Mouse (Mus musculus): ENCODE data around the gene Phldb2.

Gene Phldb2

GRCm38 (mm10) chr16:45791286-45791685 lies 162.1 kb downstream of the Phldb2 start:
- no peak for DNase-seq (ENCODE audit: low spot score)

DNA sequence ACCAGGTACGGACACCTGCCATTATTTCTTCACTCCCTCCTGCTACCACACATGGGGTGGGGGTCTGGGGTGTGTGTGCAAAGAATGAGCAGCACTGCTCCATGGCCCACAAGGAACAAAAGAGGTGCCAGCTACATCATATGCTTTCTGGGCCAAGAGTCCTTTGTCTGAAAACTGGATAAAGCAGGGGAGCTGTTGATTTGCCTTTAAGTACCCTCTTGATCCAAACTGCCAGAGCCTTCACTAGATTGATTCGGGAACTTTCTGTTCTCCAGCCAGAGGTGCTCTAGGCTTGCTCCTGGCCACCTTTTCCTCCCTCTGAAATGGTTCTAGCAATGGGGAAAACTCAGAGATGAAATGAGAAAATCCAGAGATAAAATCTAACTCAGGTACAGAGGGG lies 164.1 kb downstream of the Phldb2 start:
- DNase-seq (ENCODE audit: low spot score), result no peak

- DNase-seq (ENCODE audit: low spot score), result no peak
These were observed 165.7 kb downstream of the Phldb2 start for GRCm38 (mm10) chr16:45787650-45788049.

DNA sequence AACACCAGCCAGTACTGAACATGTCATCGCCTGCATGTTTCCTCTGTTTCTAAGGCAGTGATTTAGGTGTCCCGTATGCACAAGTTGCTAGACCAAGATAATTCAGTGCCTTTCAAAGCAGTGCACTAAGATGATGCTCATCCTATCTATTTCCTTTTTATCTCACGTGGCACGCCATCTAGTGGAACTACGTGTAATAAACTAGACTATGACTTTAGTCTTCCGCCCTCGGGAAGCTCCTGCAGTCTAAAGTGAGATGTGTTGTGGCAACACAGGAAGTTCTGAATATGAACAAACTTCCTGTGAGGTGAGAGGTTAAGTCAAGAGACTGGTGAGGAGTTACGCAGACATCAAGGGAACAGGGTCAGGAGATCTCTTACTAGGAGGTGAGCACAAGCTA lies 166.8 kb downstream of the Phldb2 start:
- DNase-seq (ENCODE audit: low spot score), result peak; percentile 43

DNA sequence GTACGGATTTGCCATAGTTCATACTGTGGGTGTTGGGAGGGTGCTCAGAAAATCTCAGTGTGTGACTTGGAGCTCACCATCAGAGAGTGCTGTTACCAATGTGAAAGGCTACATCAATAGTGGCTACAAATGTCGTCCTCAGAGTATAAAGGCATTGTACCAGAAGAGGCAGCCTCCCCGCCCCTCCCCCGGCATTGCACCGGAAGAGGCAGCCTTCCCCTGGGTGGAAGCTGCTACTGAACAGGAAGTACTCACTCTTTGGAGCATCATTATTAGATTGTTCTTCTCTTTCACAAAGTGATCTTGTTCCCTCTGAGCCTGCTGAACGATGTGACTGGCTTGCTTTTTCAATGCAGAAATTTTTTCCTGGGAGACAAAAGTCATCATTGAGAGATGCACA lies 173.4 kb downstream of the Phldb2 start:
- no peak for DNase-seq (ENCODE audit: low spot score)

GRCm38 (mm10) chr16:45774813-45775212 lies 178.6 kb downstream of the Phldb2 start:
- DNase-seq (ENCODE audit: low spot score), result no peak

- no peak for DNase-seq (ENCODE audit: low spot score)
These were observed 182.5 kb downstream of the Phldb2 start for GRCm38 (mm10) chr16:45770914-45771313.

- DNase-seq (ENCODE audit: low spot score), result no peak
These were observed 185.4 kb downstream of the Phldb2 start for GRCm38 (mm10) chr16:45767853-45768640.

DNA sequence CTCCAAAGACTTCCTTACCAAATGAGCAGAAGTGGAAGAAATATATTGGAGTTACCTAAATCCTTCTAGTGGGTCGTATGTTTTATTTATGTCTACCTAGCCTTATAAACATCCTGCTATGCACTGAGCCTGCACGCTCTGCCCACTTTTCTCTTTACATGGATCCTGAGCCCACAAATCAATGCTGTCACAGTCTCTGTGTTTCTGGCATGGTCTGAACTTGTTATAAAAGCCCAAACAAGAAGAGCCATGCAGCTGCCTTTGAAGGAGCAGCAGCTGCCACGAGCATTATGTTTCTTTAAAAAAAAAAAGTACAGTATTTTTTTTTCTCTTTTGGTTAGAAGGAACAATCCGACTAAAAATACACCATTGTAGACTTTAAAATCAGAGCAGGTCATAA lies 186.0 kb downstream of the Phldb2 start:
- DNase-seq (ENCODE audit: low spot score), result no peak

- no peak for DNase-seq (ENCODE audit: low spot score)
These were observed 187.4 kb downstream of the Phldb2 start for GRCm38 (mm10) chr16:45765801-45766494.

GRCm38 (mm10) chr16:45765102-45765501 lies 188.3 kb downstream of the Phldb2 start:
- DNase-seq (ENCODE audit: low spot score), result no peak

- DNase-seq (ENCODE audit: low spot score), result no peak
These were observed 190.4 kb downstream of the Phldb2 start for GRCm38 (mm10) chr16:45762859-45763505.

- no peak for DNase-seq (ENCODE audit: low spot score)
These were observed 192.0 kb downstream of the Phldb2 start for GRCm38 (mm10) chr16:45761425-45761824.

DNA sequence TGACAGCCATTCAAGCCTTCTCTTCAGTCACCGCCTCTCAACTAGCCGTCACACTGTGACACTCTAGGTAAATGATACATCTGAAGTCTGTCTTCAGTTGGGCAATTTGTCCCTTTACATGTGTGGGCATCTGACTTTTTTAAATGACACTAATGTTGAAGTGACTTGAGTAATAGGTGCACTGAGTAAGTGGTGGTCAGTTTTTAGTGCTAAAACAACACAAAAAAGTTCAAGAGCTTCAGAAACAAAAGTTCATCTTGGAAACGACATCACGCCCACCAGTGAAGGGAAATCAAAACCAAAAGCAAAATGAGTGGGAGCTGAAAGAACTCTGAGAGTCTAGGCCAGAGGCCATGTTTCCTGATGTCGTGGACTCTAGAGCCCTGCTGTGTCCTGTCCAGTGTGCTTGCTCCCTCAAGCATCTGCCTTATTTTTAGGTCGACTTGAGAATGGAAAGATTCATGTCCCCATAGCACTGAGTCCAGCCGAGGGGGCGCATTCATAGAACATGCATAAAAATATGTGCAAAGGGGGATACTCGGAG lies 194.6 kb downstream of the Phldb2 start:
- no peak for DNase-seq (ENCODE audit: low spot score)

- DNase-seq (ENCODE audit: low spot score), result no peak
These were observed 195.8 kb downstream of the Phldb2 start for GRCm38 (mm10) chr16:45757421-45758078.

GRCm38 (mm10) chr16:45756855-45757254 lies 196.5 kb downstream of the Phldb2 start:
- DNase-seq (ENCODE audit: low spot score), result peak; percentile 91

DNA sequence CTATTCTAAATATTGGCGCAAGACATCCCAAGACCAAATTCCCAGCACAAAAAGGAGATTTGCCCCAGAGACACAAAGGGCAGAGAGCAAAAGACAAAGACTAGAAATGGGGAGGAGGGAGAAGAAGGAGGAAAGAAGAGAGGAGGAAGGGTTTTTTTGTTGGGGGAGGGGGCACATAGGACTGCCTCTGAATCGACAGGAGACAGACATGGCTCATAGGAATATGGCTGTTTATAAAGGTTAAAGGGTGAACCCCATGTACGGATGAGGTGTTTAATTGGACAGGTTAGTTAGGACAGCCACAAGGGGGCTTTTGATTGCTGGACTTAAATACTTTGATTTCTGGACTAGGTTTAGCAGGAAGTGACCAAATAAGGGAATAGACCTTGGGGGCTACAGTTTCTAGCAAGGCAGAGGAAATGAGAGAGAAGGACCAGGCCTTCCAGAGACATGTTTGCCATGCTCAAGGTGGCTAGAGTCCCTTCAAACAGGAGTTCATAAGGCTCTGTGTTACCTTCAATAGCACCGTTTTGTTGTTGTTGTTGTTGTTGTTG lies 209.7 kb downstream of the Phldb2 start:
- DNase-seq (ENCODE audit: low spot score), result no peak

GRCm38 (mm10) chr16:45742615-45743476 lies 210.6 kb downstream of the Phldb2 start, which contains the start of gene Abhd10:
Gene Abhd10, minus strand, starts transcription at chr16:45742955.
- DNase-seq (ENCODE audit: low spot score), result peak; percentile 88

DNA sequence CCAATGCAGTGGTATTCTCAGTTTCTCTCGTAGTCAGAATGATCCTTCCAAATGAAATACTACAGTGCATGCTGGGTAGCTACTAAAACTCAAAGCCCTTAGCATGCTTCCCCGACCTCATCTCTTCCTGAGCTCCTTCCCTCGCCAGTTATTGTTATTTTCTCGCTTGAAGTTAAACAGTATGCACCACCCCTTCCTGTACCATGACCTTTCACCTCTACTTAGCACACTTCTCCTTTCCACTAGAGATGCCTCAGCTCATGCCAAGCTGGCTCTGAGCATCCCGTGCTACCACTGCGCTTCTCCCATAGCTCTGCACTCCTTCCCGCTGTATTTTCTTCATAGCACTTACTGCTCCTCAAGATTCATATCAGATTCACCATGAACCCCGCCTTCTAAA lies 215.5 kb downstream of the Phldb2 start:
- no peak for DNase-seq (ENCODE audit: low spot score)

DNA sequence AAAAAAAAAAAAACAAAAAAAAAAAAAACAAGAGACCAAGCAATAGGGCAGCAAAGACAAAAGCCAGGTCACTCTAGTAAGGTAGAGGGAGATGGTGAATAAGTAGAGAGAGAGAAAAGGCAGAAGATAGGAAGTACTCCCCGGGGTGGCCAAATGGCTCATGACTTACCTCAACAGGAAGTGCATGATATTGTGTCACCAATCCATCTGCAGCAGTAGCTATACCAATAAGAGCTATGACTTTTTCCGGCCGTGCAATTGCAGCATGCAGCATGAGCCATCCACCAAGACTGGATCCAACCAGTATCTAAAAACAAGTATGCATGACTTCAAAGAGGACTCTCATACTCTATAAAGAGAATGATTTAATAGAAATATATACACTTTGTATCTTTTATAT lies 216.7 kb downstream of the Phldb2 start:
- no peak for DNase-seq (ENCODE audit: low spot score)

DNA sequence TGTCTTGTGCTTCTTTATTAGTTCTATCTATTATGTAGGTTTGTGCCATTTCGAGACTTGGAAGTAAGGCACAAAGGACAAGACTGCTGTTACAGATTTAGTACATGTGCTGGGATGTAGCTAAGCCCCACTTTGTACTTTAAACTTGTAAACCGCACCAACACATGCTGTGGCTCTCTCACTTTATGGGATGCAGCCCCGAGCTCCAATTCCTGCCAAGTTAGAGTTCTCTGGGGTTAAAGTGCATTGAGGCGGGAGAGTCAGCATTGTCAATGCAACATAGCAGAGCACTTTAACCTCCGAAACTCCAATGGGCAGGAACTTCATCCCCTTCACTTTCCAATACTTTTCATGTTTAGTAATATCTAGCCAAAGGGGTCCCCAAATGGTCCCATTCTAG lies 224.2 kb downstream of the Phldb2 start:
- no peak for DNase-seq (ENCODE audit: low spot score)
